In genomic region chr6:91684831-91685532, GRCm38 (mm10) we compare ENCODE assay signal across 8 mouse cellular contexts. TPM values are rescaled to one million over a fixed set of nuclear protein-coding genes. Genes with fewer than 3 reads are reported as not detected.
DNase-seq lines count a peak whose midpoint lies in the region; ATAC-seq and TF ChIP-seq lines count a peak whose summit lies in the region.

No protein-coding gene starts in this region.

- 12% methylated on average over 17 of the region's 17 CpGs for WGBS in embryonic facial prominence, embryonic 12.5 days
- WGBS in heart, embryonic 11.5 days (ENCODE audit: insufficient replicate concordance): 17% methylated on average over 17 of the region's 17 CpGs
- 9% methylated on average over 17 of the region's 17 CpGs for WGBS in kidney, embryonic 14.5 days

- no peak for TF ChIP-seq RAD21 in CH12.LX (IDR thresholded peaks at IDR 0.05; ENCODE audit: low read depth, low read length)

- no peaks in the 10 kb centered on the region for H3K9me3 ChIP-seq in CH12.LX (replicated peaks; ENCODE audit: low read length)
- H3K9me3 ChIP-seq in embryonic facial prominence, embryonic 12.5 days: no peaks in the 10 kb centered on the region
- no peaks in the 10 kb centered on the region for H3K9me3 ChIP-seq in heart, embryonic 11.5 days (replicated peaks; ENCODE audit: control insufficient read depth, low read length)
- H3K9me3 ChIP-seq in kidney, embryonic 14.5 days (ENCODE audit: control insufficient read depth, low read length): no peaks in the 10 kb centered on the region

- peaks cover 9% of the 10 kb centered on the region for H3K79me2 ChIP-seq in CH12.LX (replicated peaks; ENCODE audit: control insufficient read depth, extremely low read depth, insufficient read depth, poor library complexity, severe bottlenecking)

- peak overlapping the region; percentile 71 to 97 (median 94) for H3K4me3 ChIP-seq in CH12.LX (replicated peaks in 1 of 3; ENCODE audit: low read depth in 2 of 3, low read length in 2 of 3, poor library complexity in 1 of 3)
- peak overlapping the region; percentile 91 for H3K4me3 ChIP-seq in embryonic facial prominence, embryonic 12.5 days
- peak overlapping the region; percentile 92 for H3K4me3 ChIP-seq in heart, embryonic 11.5 days (ENCODE audit: low read depth, low read length)
- peak overlapping the region; percentile 94 for H3K4me3 ChIP-seq in kidney, embryonic 14.5 days (ENCODE audit: low read length)

- in situ Hi-C loops in CH12.LX (cut with MboI; ENCODE audit: low pct_ligation_motif_present, low pct_unique_long_range_greater_than_20kb, low sequenced_read_pairs): no loop called here

- peak overlapping the region; percentile 89 for H3K9ac ChIP-seq in CH12.LX (ENCODE audit: insufficient read depth, low read depth)
- H3K9ac ChIP-seq in embryonic facial prominence, embryonic 12.5 days: peak overlapping the region; percentile 87
- H3K9ac ChIP-seq in heart, embryonic 11.5 days (ENCODE audit: low read depth, low read length): peak overlapping the region; percentile 94
- peak overlapping the region; percentile 95 for H3K9ac ChIP-seq in kidney, embryonic 14.5 days (ENCODE audit: low read depth, low read length)

- TF ChIP-seq EP300 in CH12.LX (IDR thresholded peaks at IDR 0.05; ENCODE audit: low read length): no peak

- H3K27ac ChIP-seq in CH12.LX (ENCODE audit: insufficient read depth, low read depth): no peak overlapping the region
- peak overlapping the region; percentile 92 for H3K27ac ChIP-seq in embryonic facial prominence, embryonic 12.5 days
- peak overlapping the region; percentile 72 for H3K27ac ChIP-seq in heart, embryonic 11.5 days (ENCODE audit: low read depth, low read length)
- H3K27ac ChIP-seq in kidney, embryonic 14.5 days (ENCODE audit: low read depth, low read length): peak overlapping the region; percentile 91

- ATAC-seq in embryonic facial prominence, embryonic 12.5 days (ENCODE audit: insufficient number of reproducible peaks, insufficient read depth, low FRiP score, low TSS enrichment): 0 out of 2 replicates have a peak, but pooled peaks have one; percentile 11
- no peak for ATAC-seq in heart, embryonic 11.5 days (replicated peaks; ENCODE audit: insufficient number of reproducible peaks, low FRiP score, low TSS enrichment)
- peak; percentile 20 for ATAC-seq in kidney, embryonic 14.5 days (ENCODE audit: low FRiP score, low TSS enrichment)

- peaks cover 22 to 63% of the 10 kb centered on the region in 2 experiments for H3K4me1 ChIP-seq in CH12.LX (ENCODE audit: control insufficient read depth in 1 of 2, insufficient read depth in 2 of 2)
- peaks cover 38% of the 10 kb centered on the region for H3K4me1 ChIP-seq in embryonic facial prominence, embryonic 12.5 days
- H3K4me1 ChIP-seq in heart, embryonic 11.5 days (ENCODE audit: control insufficient read depth, insufficient read depth, low read length): peaks cover 42% of the 10 kb centered on the region
- H3K4me1 ChIP-seq in kidney, embryonic 14.5 days (ENCODE audit: control insufficient read depth, insufficient read depth, low read length): peaks cover 44% of the 10 kb centered on the region

- no peaks in the 10 kb centered on the region for H3K27me3 ChIP-seq in CH12.LX (replicated peaks)
- no peaks in the 10 kb centered on the region for H3K27me3 ChIP-seq in embryonic facial prominence, embryonic 12.5 days
- H3K27me3 ChIP-seq in heart, embryonic 11.5 days (ENCODE audit: control insufficient read depth, insufficient read depth, low read length): no peaks in the 10 kb centered on the region
- H3K27me3 ChIP-seq in kidney, embryonic 14.5 days (ENCODE audit: control insufficient read depth, insufficient read depth, low read length): no peaks in the 10 kb centered on the region

- no peak for TF ChIP-seq CTCF in CH12.LX (conservative IDR thresholded peaks at IDR 0.05 in 1 of 2, IDR thresholded peaks at IDR 0.05 in 1 of 2; ENCODE audit: low read depth in 2 of 2, low read length in 2 of 2)

- peak overlapping the region; percentile 59 for H3K4me2 ChIP-seq in CH12.LX (ENCODE audit: insufficient read depth, low read depth, poor library complexity, severe bottlenecking)
- H3K4me2 ChIP-seq in embryonic facial prominence, embryonic 12.5 days (replicated peaks): peak overlapping the region; percentile 90
- H3K4me2 ChIP-seq in heart, embryonic 11.5 days: peak overlapping the region; percentile 95
- peak overlapping the region; percentile 91 for H3K4me2 ChIP-seq in kidney, embryonic 14.5 days (replicated peaks; ENCODE audit: low read depth, low read length)

- peaks cover 0 to 24% of the 10 kb centered on the region in 2 experiments for H3K36me3 ChIP-seq in CH12.LX (replicated peaks in 1 of 2; ENCODE audit: control insufficient read depth in 1 of 2, insufficient read depth in 1 of 2, low read length in 1 of 2)
- H3K36me3 ChIP-seq in embryonic facial prominence, embryonic 12.5 days: no peaks in the 10 kb centered on the region
- no peaks in the 10 kb centered on the region for H3K36me3 ChIP-seq in heart, embryonic 11.5 days (ENCODE audit: control insufficient read depth, insufficient read depth, low read length)
- H3K36me3 ChIP-seq in kidney, embryonic 14.5 days (ENCODE audit: control insufficient read depth, insufficient read depth, low read length): no peaks in the 10 kb centered on the region

- dilution Hi-C loops in CH12.LX (cut with MboI; ENCODE audit: extremely low pct_ligation_motif_present, extremely low pct_unique_long_range_greater_than_20kb, low sequenced_read_pairs): no loop called here

- no peak for DNase-seq in CH12.LX (ENCODE audit: extremely low read depth)
- peak; percentile 69 for DNase-seq in adrenal gland, postnatal 10 days
- DNase-seq in lung, postnatal 14 days: peak; percentile 56
- DNase-seq in right cerebral cortex, postnatal 4 days: peak; percentile 26
- DNase-seq in left cerebral cortex, adult 11 months (ENCODE audit: low spot score): no peak

- no peak for TF ChIP-seq POLR2A in CH12.LX (IDR thresholded peaks at IDR 0.05; ENCODE audit: low read depth, low read length)

TF ChIP-seq in CH12.LX, 34 proteins besides CTCF, POLR2A, EP300 and RAD21:
- TF ChIP-seq IRF4 (IDR thresholded peaks at IDR 0.05; ENCODE audit: low read depth, low read length) (no peak), NRF1 (IDR thresholded peaks at IDR 0.05; ENCODE audit: low read depth, low read length) (no peak), ZMIZ1 (IDR thresholded peaks at IDR 0.05; ENCODE audit: low read depth, low read length) (no peak), HCFC1 (IDR thresholded peaks at IDR 0.05; ENCODE audit: low read depth, low read length) (no peak), MAX (IDR thresholded peaks at IDR 0.05; ENCODE audit: low read length) (no peak), KAT2A (IDR thresholded peaks at IDR 0.05; ENCODE audit: insufficient replicate concordance, low read length) (no peak), ZKSCAN1 (IDR thresholded peaks at IDR 0.05; ENCODE audit: borderline replicate concordance, low read depth, low read length) (no peak), NELFE (IDR thresholded peaks at IDR 0.05; ENCODE audit: low read depth, low read length) (no peak), RCOR1 (conservative IDR thresholded peaks at IDR 0.05; ENCODE audit: low read depth, low read length) (no peak), ETS1 (conservative IDR thresholded peaks at IDR 0.05; ENCODE audit: low read depth, low read length) (no peak), ZC3H11A (IDR thresholded peaks at IDR 0.05; ENCODE audit: low read depth, low read length) (no peak)

RNA-seq across cellular contexts. Expression of gene Slc6a6, which starts 1.1 kb away (rescaled TPM):
- 28.9 and 31.3 TPM in 2 replicates for total RNA-seq in CH12.LX (2012; rRNA removed)
- total RNA-seq in CH12.LX (2014; rRNA removed): 28.4 and 30.1 TPM in 2 replicates
- polyA plus RNA-seq in CH12.LX (2012; ENCODE audit: insufficient read length, low read depth): 42.6 and 56.0 TPM in 2 replicates
- 100 to 1,000 TPM; 175 to 205 TPM for total RNA-seq in adrenal gland, postnatal 10 days (2021)
- 56.2 and 67.5 TPM in 2 replicates for polyA plus RNA-seq in embryonic facial prominence, embryonic 12.5 days (2016; fragmentation: Nextera tagmentation; extraction: Ambion mirVana)
- 54.7 and 63.0 TPM in 2 replicates for polyA plus RNA-seq in heart, embryonic 11.5 days (2014; fragmentation: Nextera tagmentation; extraction: Ambion mirVana)
- 51.7 and 95.1 TPM in 2 replicates for polyA plus RNA-seq in kidney, embryonic 14.5 days (2014; fragmentation: Nextera tagmentation; extraction: Ambion mirVana)

Comparison
In these comparisons a context has a peak if more than half of its experiments do, and no peak if none do; other contexts are left out.
1. DNase-seq: peak in adrenal gland, postnatal 10 days (single experiment), lung, postnatal 14 days (single experiment) and right cerebral cortex, postnatal 4 days (single experiment); none in CH12.LX (single experiment) and left cerebral cortex, adult 11 months (single experiment).
2. Peak in every context shown above with its lines, with median percentiles within 50 percentile points of each other: H3K4me2 ChIP-seq, H3K4me3 ChIP-seq and H3K9ac ChIP-seq.